Mouse (Mus musculus): ENCODE results near the gene Hectd4.
"Not testable (repeated sequence)": the region's sequence is repeated elsewhere in the genome, so short reads cannot be mapped to it uniquely, and the experiment has no call there.

Hectd4 gene

GRCm38 (mm10) chr5:121206540-121206939, 13.5 kb upstream of the Hectd4 start:
- DNase-seq (ENCODE audit: low read depth): no peak

GRCm38 (mm10) chr5:121206984-121207383, 13.0 kb upstream of the Hectd4 start:
- no peak for DNase-seq (ENCODE audit: low read depth)

GRCm38 (mm10) chr5:121209755-121210600, 10.0 kb upstream of the Hectd4 start:
- no peak for DNase-seq (ENCODE audit: low read depth)

- DNase-seq (ENCODE audit: low read depth): no peak
These were observed 9.5 kb upstream of the Hectd4 start for GRCm38 (mm10) chr5:121210601-121210924.

GRCm38 (mm10) chr5:121212108-121212507, 7.9 kb upstream of the Hectd4 start:
- no peak for DNase-seq (ENCODE audit: low read depth)

GRCm38 (mm10) chr5:121214707-121215106, 5.3 kb upstream of the Hectd4 start:
- no peak for DNase-seq (ENCODE audit: low read depth)

GRCm38 (mm10) chr5:121215380-121216125, 4.5 kb upstream of the Hectd4 start:
- DNase-seq (ENCODE audit: low read depth): peak; percentile 91

GRCm38 (mm10) chr5:121216126-121216446, 3.9 kb upstream of the Hectd4 start:
- DNase-seq (ENCODE audit: low read depth): no peak

GRCm38 (mm10) chr5:121216584-121217312, 3.3 kb upstream of the Hectd4 start:
- DNase-seq (ENCODE audit: low read depth): not testable (repeated sequence)

GRCm38 (mm10) chr5:121217313-121217634, 2.7 kb upstream of the Hectd4 start:
- no peak for DNase-seq (ENCODE audit: low read depth)

- no peak for DNase-seq (ENCODE audit: low read depth)
These were observed 829 bp upstream of the Hectd4 start for GRCm38 (mm10) chr5:121219190-121219589.

GRCm38 (mm10) chr5:121220732-121221301, 798 bp downstream of the Hectd4 start:
- DNase-seq (ENCODE audit: low read depth): peak; percentile 37

GRCm38 (mm10) chr5:121221328-121221850, 1.4 kb downstream of the Hectd4 start:
- no peak for DNase-seq (ENCODE audit: low read depth)

GRCm38 (mm10) chr5:121224020-121224419, 4.0 kb downstream of the Hectd4 start:
- not testable (repeated sequence) for DNase-seq (ENCODE audit: low read depth)

- no peak for DNase-seq (ENCODE audit: low read depth)
These were observed 4.8 kb downstream of the Hectd4 start for GRCm38 (mm10) chr5:121224856-121225255.

GRCm38 (mm10) chr5:121225854-121226253, 5.8 kb downstream of the Hectd4 start:
- no peak for DNase-seq (ENCODE audit: low read depth)

- no peak for DNase-seq (ENCODE audit: low read depth)
These were observed 6.4 kb downstream of the Hectd4 start for GRCm38 (mm10) chr5:121226406-121226805.

GRCm38 (mm10) chr5:121226845-121227244, 6.8 kb downstream of the Hectd4 start:
- DNase-seq (ENCODE audit: low read depth): no peak

GRCm38 (mm10) chr5:121227330-121227729, 7.3 kb downstream of the Hectd4 start:
- not testable (repeated sequence) for DNase-seq (ENCODE audit: low read depth)

GRCm38 (mm10) chr5:121229182-121229581, 9.2 kb downstream of the Hectd4 start:
- no peak for DNase-seq (ENCODE audit: low read depth)

GRCm38 (mm10) chr5:121230811-121231210, 10.8 kb downstream of the Hectd4 start:
- no peak for DNase-seq (ENCODE audit: low read depth)

- no peak for DNase-seq (ENCODE audit: low read depth)
These were observed 12.8 kb downstream of the Hectd4 start for GRCm38 (mm10) chr5:121232789-121233188.

Data from NIH3T3 (cell line).